Mouse (Mus musculus) liver, embryonic 11.5 days (tissue): ENCODE data around the gene Gimap8. TPM values are rescaled to one million over a fixed set of nuclear protein-coding genes. Genes with fewer than 3 reads are reported as not detected.
A peak's percentile ranks its signal among the peaks of the same experiment; 100 is the strongest.

ENCODE experiments used
- ATAC-seq: fragments of 200-750 bp; cut with Nextera tagmentation; replicated peaks from 2 replicates; pipeline ENCODE4 v1.8.0; 2017; ENCODE audit warnings: moderate number of reproducible peaks, mild to moderate bottlenecking, moderate TSS enrichment, moderate library complexity; ENCODE audit not compliant: low FRiP score
- DNase-seq: peaks from one replicate; pipeline ENCODE4 v3.0.0-alpha.2; 2017; ENCODE audit warnings: low spot score
- H3K27ac ChIP-seq: fragments of 300-500 bp; sonication (generic); 2 replicates; pipeline ENCODE4 v1.5.1; 2014; ENCODE audit warnings: mild to moderate bottlenecking, low read depth, low read length, control low read depth
- H3K27me3 ChIP-seq: fragments of 300-500 bp; sonication (generic); replicated peaks from 2 replicates; pipeline ENCODE4 v1.6.1; 2014; ENCODE audit warnings: low read length, mixed read lengths; ENCODE audit not compliant: control insufficient read depth, insufficient read depth
- H3K36me3 ChIP-seq: fragments of 300-500 bp; sonication (generic); 2 replicates; pipeline ENCODE4 v1.6.1; 2014; ENCODE audit warnings: mild to moderate bottlenecking, low read length, moderate library complexity, mixed read lengths; ENCODE audit not compliant: control insufficient read depth, insufficient read depth
- H3K4me1 ChIP-seq: fragments of 300-500 bp; sonication (generic); replicated peaks from 2 replicates; pipeline ENCODE4 v1.6.1; 2014; ENCODE audit warnings: low read length, mixed read lengths; ENCODE audit not compliant: control insufficient read depth, insufficient read depth
- H3K4me2 ChIP-seq: fragments of 300-500 bp; sonication (generic); 2 replicates; pipeline ENCODE4 v1.6.1; 2014; ENCODE audit warnings: mild to moderate bottlenecking, control low read depth, moderate library complexity
- H3K4me3 ChIP-seq: fragments of 300-500 bp; sonication (generic); 2 replicates; pipeline ENCODE4 v1.5.1; 2014; ENCODE audit warnings: low read depth, low read length, control low read depth
- H3K9ac ChIP-seq: fragments of 300-500 bp; sonication (generic); 2 replicates; pipeline ENCODE4 v1.6.1; 2014; ENCODE audit warnings: low read depth, low read length, control low read depth
- H3K9me3 ChIP-seq: fragments of 300-500 bp; sonication (generic); 2 replicates; pipeline ENCODE4 v1.6.1; 2016; ENCODE audit warnings: low read length, inconsistent platforms, mixed read lengths; ENCODE audit not compliant: control insufficient read depth
- WGBS: fragments of 180-500 bp; shearing (Covaris S2); extraction: QIAGEN DNeasy Blood & Tissue Kit; methylation state at CpG from one replicate; pipeline ENCODE4 v1.1.7; 2014; 5-methylcytosine and 5-hydroxymethylcytosine counted together
- polyA plus RNA-seq: library from polyadenylated mRNA; unstranded; fragments of >200 nt; fragmentation: Nextera tagmentation; extraction: Ambion mirVana; gene quantifications from 2 replicates; pipeline ENCODE4 v1.2.1, GENCODE M21; 2014

The Gimap8 gene
- polyA plus RNA-seq, 1 experiment from 2014 or later, result 1.1 TPM

GRCm38 (mm10) chr6:48698066-48698856 lies 51.2 kb downstream of the Gimap8 start:
- no peak overlapping the region for H3K4me3 ChIP-seq
- H3K4me2 ChIP-seq, result no peak overlapping the region
- ATAC-seq, result no peak
- no peak overlapping the region for H3K27ac ChIP-seq
- DNase-seq, result no peak
- no peaks in the 10 kb centered on the region for H3K9me3 ChIP-seq
- no peaks in the 10 kb centered on the region; the same call in 1 of the 2 replicates for H3K27me3 ChIP-seq
- H3K36me3 ChIP-seq, result no peaks in the 10 kb centered on the region
- no peak overlapping the region for H3K9ac ChIP-seq
- no peaks in the 10 kb centered on the region for H3K4me1 ChIP-seq
- WGBS, result 69% methylated on average over 7 of the region's 7 CpGs

- H3K4me1 ChIP-seq, result no peaks in the 10 kb centered on the region
- H3K4me3 ChIP-seq, result no peak overlapping the region
- H3K27me3 ChIP-seq, result no peaks in the 10 kb centered on the region; the same call in 1 of the 2 replicates
- H3K27ac ChIP-seq, result no peak overlapping the region
- no peak overlapping the region for H3K4me2 ChIP-seq
- no peak overlapping the region for H3K9ac ChIP-seq
- DNase-seq, result no peak
- H3K36me3 ChIP-seq, result no peaks in the 10 kb centered on the region
- 37% methylated on average over 3 of the region's 3 CpGs for WGBS
- no peak for ATAC-seq
- H3K9me3 ChIP-seq, result no peaks in the 10 kb centered on the region
These were observed 51.9 kb downstream of the Gimap8 start for GRCm38 (mm10) chr6:48698888-48699287.

- H3K27me3 ChIP-seq, result no peaks in the 10 kb centered on the region; the same call in 1 of the 2 replicates
- DNase-seq, result no peak
- H3K4me3 ChIP-seq, result no peak overlapping the region
- H3K4me1 ChIP-seq, result no peaks in the 10 kb centered on the region
- no peak overlapping the region for H3K4me2 ChIP-seq
- no peaks in the 10 kb centered on the region for H3K9me3 ChIP-seq
- 28% methylated on average over 5 of the region's 5 CpGs for WGBS
- no peak overlapping the region for H3K27ac ChIP-seq
- ATAC-seq, result no peak; the same call in 1 of the 2 replicates
- H3K36me3 ChIP-seq, result no peaks in the 10 kb centered on the region
- no peak overlapping the region for H3K9ac ChIP-seq
These were observed 53.4 kb downstream of the Gimap8 start for GRCm38 (mm10) chr6:48700251-48701075.

DNA sequence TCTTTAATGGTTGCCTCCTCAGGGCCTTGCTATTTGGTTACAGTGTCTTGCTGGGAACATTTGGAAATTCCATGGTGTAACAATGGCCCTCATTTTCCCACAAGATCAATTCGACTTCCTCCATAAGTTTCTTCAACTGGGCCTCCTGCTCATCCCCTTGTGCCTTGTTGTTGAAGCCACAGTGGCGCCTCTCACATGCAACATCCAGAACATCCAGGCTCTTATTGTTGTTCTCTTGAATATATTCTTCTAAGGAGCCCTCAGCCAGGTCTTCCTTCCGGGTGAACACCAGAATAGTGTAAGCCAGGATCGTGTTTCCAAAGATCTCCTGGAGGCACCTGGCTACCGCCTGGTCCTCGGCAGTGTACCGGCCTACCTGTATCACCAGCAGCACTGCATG lies 55.1 kb downstream of the Gimap8 start:
- DNase-seq (no peak), ATAC-seq (no peak)
- Histone ChIP-seq H3K27me3 (no peaks in the 10 kb centered on the region; the same call in 1 of the 2 replicates), H3K9ac (no peak overlapping the region), H3K27ac (no peak overlapping the region), H3K4me3 (no peak overlapping the region), H3K4me1 (no peaks in the 10 kb centered on the region), H3K36me3 (no peaks in the 10 kb centered on the region), H3K9me3 (no peaks in the 10 kb centered on the region), H3K4me2 (no peak overlapping the region)
- 84% methylated on average over 7 of the region's 7 CpGs for WGBS

GRCm38 (mm10) chr6:48702601-48703000 lies 55.6 kb downstream of the Gimap8 start:
- no peak for ATAC-seq
- H3K36me3 ChIP-seq, result no peaks in the 10 kb centered on the region
- H3K4me3 ChIP-seq, result no peak overlapping the region
- WGBS, result 78% methylated on average over 5 of the region's 5 CpGs
- no peak overlapping the region for H3K4me2 ChIP-seq
- H3K9ac ChIP-seq, result no peak overlapping the region
- DNase-seq, result no peak
- no peaks in the 10 kb centered on the region for H3K9me3 ChIP-seq
- no peaks in the 10 kb centered on the region for H3K4me1 ChIP-seq
- no peaks in the 10 kb centered on the region; the same call in 1 of the 2 replicates for H3K27me3 ChIP-seq
- no peak overlapping the region for H3K27ac ChIP-seq

- no peak overlapping the region for H3K27ac ChIP-seq
- no peaks in the 10 kb centered on the region; the same call in 1 of the 2 replicates for H3K27me3 ChIP-seq
- H3K4me2 ChIP-seq, result no peak overlapping the region
- H3K4me1 ChIP-seq, result no peaks in the 10 kb centered on the region
- no peaks in the 10 kb centered on the region for H3K36me3 ChIP-seq
- H3K9me3 ChIP-seq, result no peaks in the 10 kb centered on the region
- DNase-seq (no peak), ATAC-seq (no peak)
- no peak overlapping the region for H3K9ac ChIP-seq
- no peak overlapping the region for H3K4me3 ChIP-seq
These were observed 57.1 kb downstream of the Gimap8 start for GRCm38 (mm10) chr6:48704146-48704545.

DNA sequence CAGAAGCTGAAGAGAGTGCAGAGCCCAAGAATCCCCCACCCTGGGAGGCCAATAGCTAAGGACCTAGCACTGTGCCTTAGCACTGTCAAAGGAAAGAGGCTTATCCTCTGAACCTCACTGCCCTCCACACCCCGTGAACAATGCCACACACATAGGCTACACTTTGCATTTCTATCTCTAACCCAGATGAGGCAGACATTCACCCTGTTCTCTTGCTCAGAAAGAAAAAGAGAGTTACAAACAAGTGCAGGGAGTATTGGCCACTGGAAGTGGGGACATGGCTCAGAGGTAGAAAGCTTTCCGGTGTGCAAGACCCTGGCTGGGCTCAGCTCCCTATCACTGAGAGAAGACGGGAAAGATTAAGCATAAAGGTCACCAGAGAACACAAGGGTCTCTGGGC lies 59.1 kb downstream of the Gimap8 start:
- 58% methylated on average over 3 of the region's 3 CpGs for WGBS
- Histone ChIP-seq H3K27ac (no peak overlapping the region), H3K9me3 (no peaks in the 10 kb centered on the region), H3K27me3 (no peaks in the 10 kb centered on the region), H3K4me2 (peak overlapping the region; percentile 20), H3K4me3 (peak overlapping the region; percentile 5; the same call in 1 of the 2 replicates), H3K9ac (no peak overlapping the region), H3K36me3 (no peaks in the 10 kb centered on the region), H3K4me1 (no peaks in the 10 kb centered on the region)
- DNase-seq (no peak), ATAC-seq (no peak)
